Mouse (Mus musculus) lung, embryonic 14.5 days (tissue): ENCODE measurements at regions not wholly inside any gene's neighbourhood (a gene's known extent, or its start where the extent isn't known, plus 50 kb on each side); places are given as distances from the start of the nearest gene placed in this dataset.

Experiments
- ATAC-seq: fragments of 200-750 bp; cut with Nextera tagmentation; 2 replicates; pipeline ENCODE4 v1.8.0; 2017; ENCODE audit warnings: mild to moderate bottlenecking, moderate TSS enrichment, moderate library complexity; ENCODE audit not compliant: insufficient read depth
- DNase-seq: peaks from one replicate; pipeline ENCODE4 v3.0.0-alpha.2; 2015
- H3K27ac ChIP-seq: fragments of 300-500 bp; sonication (generic); 2 replicates; pipeline ENCODE4 v1.5.1; 2014; ENCODE audit warnings: low read depth, mild to moderate bottlenecking, moderate library complexity
- H3K27me3 ChIP-seq: fragments of 300-500 bp; sonication (generic); 2 replicates; pipeline ENCODE4 v1.6.1; 2014; ENCODE audit warnings: low read length, control low read depth; ENCODE audit not compliant: insufficient read depth
- H3K36me3 ChIP-seq: fragments of 300-500 bp; sonication (generic); 2 replicates; pipeline ENCODE4 v1.6.1; 2014; ENCODE audit warnings: control low read depth; ENCODE audit not compliant: insufficient read depth
- H3K4me1 ChIP-seq: fragments of 300-500 bp; sonication (generic); 2 replicates; pipeline ENCODE4 v1.6.1; 2014; ENCODE audit warnings: antibody characterized with exemption, control low read depth; ENCODE audit not compliant: insufficient read depth
- H3K4me2 ChIP-seq: fragments of 300-500 bp; sonication (generic); 2 replicates; pipeline ENCODE4 v1.6.1; 2014; ENCODE audit warnings: mild to moderate bottlenecking
- H3K4me3 ChIP-seq: fragments of 300-500 bp; sonication (generic); 2 replicates; pipeline ENCODE4 v1.5.1; 2014; ENCODE audit warnings: low read depth, low read length
- H3K9ac ChIP-seq: fragments of 300-500 bp; sonication (generic); 2 replicates; pipeline ENCODE4 v1.6.1; 2014
- H3K9me3 ChIP-seq: fragments of 300-500 bp; sonication (generic); 2 replicates; pipeline ENCODE4 v1.6.1; 2016; ENCODE audit warnings: low read depth, low read length, control low read depth
- CTCF ChIP-seq: IDR thresholded peaks from 2 replicates; pipeline ENCODE4 v1.5.1; 2016; ENCODE audit warnings: antibody characterized with exemption, low read depth
- whole genome bisulfite sequencing: fragments of 180-500 bp; shearing (Covaris S2); extraction: QIAGEN DNeasy Blood & Tissue Kit; methylation state at CpG from one replicate; pipeline ENCODE4 v1.1.7; 2014; 5-methylcytosine and 5-hydroxymethylcytosine counted together

- H3K9ac ChIP-seq = no peak overlapping the region
- H3K36me3 ChIP-seq = no peaks in the 10 kb centered on the region
- WGBS = 38% methylated on average over 6 of the region's 6 CpGs
- H3K4me2 ChIP-seq = no peak overlapping the region
- peak; percentile 50 for DNase-seq
- H3K4me1 ChIP-seq = no peaks in the 10 kb centered on the region
- H3K4me3 ChIP-seq = no peak overlapping the region
- H3K27ac ChIP-seq = no peak overlapping the region
- no peak for TF ChIP-seq CTCF
- ATAC-seq = 0 out of 2 replicates have a peak, but pooled peaks have one; percentile 17
- H3K27me3 ChIP-seq = no peaks in the 10 kb centered on the region
- H3K9me3 ChIP-seq = no peaks in the 10 kb centered on the region
These were observed 631.6 kb upstream of the Gm10131 start for GRCm38 (mm10) chr8:34743137-34743536.

GRCm38 (mm10) chr8:34740836-34741235 lies 629.3 kb upstream of the Gm10131 start:
- no peak for DNase-seq

DNA sequence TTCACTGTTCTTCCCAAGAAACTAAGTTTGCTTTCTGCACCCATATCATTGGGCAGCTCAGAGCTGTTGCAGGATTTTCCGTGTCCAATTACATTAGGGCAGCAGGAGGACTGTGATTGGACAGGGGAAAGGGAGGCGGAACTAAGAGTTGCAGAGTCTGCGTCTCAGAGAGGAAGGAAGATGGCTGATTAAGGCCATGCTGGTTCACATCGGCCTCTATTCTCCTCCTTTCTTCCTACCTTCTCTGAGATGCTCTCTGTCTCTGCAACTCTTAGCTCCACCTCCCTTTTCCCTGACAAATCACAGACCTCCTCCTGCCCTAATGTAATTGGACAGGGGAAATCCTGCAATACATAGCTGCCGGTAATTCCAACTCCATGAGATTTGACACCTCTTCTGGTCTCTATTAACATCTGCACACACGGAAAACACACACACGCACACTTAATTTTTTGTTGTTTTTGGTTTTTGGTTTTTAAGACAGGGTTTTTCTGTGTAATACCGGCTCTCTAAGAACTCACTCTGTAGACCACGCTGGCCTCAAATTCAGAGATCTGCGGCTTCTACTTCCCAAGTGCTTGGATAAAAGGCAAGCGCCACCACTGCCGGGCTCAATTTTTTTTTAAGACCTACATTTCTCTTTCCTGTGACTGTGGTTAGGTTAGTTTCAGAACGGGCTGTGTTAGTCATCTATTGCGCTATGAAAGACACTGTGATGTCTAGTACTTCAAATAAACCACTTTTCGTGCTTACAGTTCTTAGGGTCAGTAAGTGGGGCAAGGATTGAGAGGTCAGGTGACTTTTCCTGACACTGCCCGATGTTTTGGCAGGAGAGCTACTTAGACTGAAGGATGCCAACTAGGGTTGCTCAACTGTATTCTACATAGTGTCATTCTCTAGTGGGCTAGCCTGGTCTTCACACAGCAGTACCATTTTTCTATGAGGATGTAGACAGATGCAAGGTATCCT lies 628.6 kb upstream of the Gm10131 start:
- Histone ChIP-seq H3K27ac (no peak overlapping the region), H3K36me3 (no peaks in the 10 kb centered on the region), H3K27me3 (no peaks in the 10 kb centered on the region), H3K4me3 (no peak overlapping the region), H3K4me2 (no peak overlapping the region), H3K9me3 (no peaks in the 10 kb centered on the region), H3K4me1 (no peaks in the 10 kb centered on the region), H3K9ac (no peak overlapping the region)
- 83% methylated on average over 16 of the region's 16 CpGs for WGBS
- DNase-seq (no peak), ATAC-seq (no peak)
- TF ChIP-seq CTCF = no peak

More at GRCm38 (mm10) chr8:34740836-34741235, 629.3 kb upstream of the Gm10131 start:
- TF ChIP-seq CTCF = no peak
- H3K27ac ChIP-seq = no peak overlapping the region
- no peaks in the 10 kb centered on the region for H3K4me1 ChIP-seq
- no peaks in the 10 kb centered on the region for H3K27me3 ChIP-seq
- H3K4me2 ChIP-seq = no peak overlapping the region
- ATAC-seq = no peak
- H3K9ac ChIP-seq = no peak overlapping the region
- H3K36me3 ChIP-seq = no peaks in the 10 kb centered on the region
- no peak overlapping the region for H3K4me3 ChIP-seq
- no peaks in the 10 kb centered on the region for H3K9me3 ChIP-seq
- WGBS = 83% methylated on average over 10 of the region's 10 CpGs

GRCm38 (mm10) chr8:34736214-34736613 lies 624.7 kb upstream of the Gm10131 start:
- Histone ChIP-seq H3K9ac (no peak overlapping the region), H3K36me3 (no peaks in the 10 kb centered on the region), H3K4me3 (no peak overlapping the region), H3K27ac (no peak overlapping the region), H3K9me3 (no peaks in the 10 kb centered on the region), H3K4me2 (no peak overlapping the region), H3K4me1 (no peaks in the 10 kb centered on the region), H3K27me3 (no peaks in the 10 kb centered on the region)
- 58% methylated on average over 4 of the region's 4 CpGs for WGBS
- ATAC-seq (no peak), DNase-seq (no peak)
- no peak for TF ChIP-seq CTCF

- no peaks in the 10 kb centered on the region for H3K4me1 ChIP-seq
- no peak overlapping the region for H3K4me2 ChIP-seq
- WGBS = 77% methylated on average over 4 of the region's 4 CpGs
- ATAC-seq = no peak
- H3K9ac ChIP-seq = no peak overlapping the region
- no peak overlapping the region for H3K27ac ChIP-seq
- H3K36me3 ChIP-seq = no peaks in the 10 kb centered on the region
- no peaks in the 10 kb centered on the region for H3K27me3 ChIP-seq
- no peak for TF ChIP-seq CTCF
- H3K4me3 ChIP-seq = no peak overlapping the region
- no peak for DNase-seq
- H3K9me3 ChIP-seq = no peaks in the 10 kb centered on the region
These were observed 623.5 kb upstream of the Gm10131 start for GRCm38 (mm10) chr8:34735006-34735405.

- ATAC-seq (no peak), DNase-seq (no peak)
- Histone ChIP-seq H3K27me3 (no peaks in the 10 kb centered on the region), H3K4me3 (no peak overlapping the region), H3K9me3 (no peaks in the 10 kb centered on the region), H3K4me1 (no peaks in the 10 kb centered on the region), H3K27ac (no peak overlapping the region), H3K9ac (no peak overlapping the region), H3K4me2 (no peak overlapping the region), H3K36me3 (no peaks in the 10 kb centered on the region)
- TF ChIP-seq CTCF = no peak
- WGBS = 31% methylated on average over 2 of the region's 2 CpGs
These were observed 621.3 kb upstream of the Gm10131 start for GRCm38 (mm10) chr8:34732808-34733207.

- no peaks in the 10 kb centered on the region for H3K36me3 ChIP-seq
- no peaks in the 10 kb centered on the region for H3K4me1 ChIP-seq
- no peak overlapping the region for H3K27ac ChIP-seq
- no peaks in the 10 kb centered on the region for H3K9me3 ChIP-seq
- H3K27me3 ChIP-seq = no peaks in the 10 kb centered on the region
- H3K9ac ChIP-seq = no peak overlapping the region
- DNase-seq = no peak
- ATAC-seq = no peak
- WGBS = 51% methylated on average over 1 of the region's 1 CpGs
- no peak overlapping the region for H3K4me3 ChIP-seq
- no peak for TF ChIP-seq CTCF
- no peak overlapping the region for H3K4me2 ChIP-seq
These were observed 620.8 kb upstream of the Gm10131 start for GRCm38 (mm10) chr8:34732362-34732761.
